Mouse (Mus musculus) testis, adult 2 months (tissue): ENCODE measurements at regions not wholly inside any gene's neighbourhood (a gene's known extent, or its start where the extent isn't known, plus 50 kb on each side); places are given as distances from the start of the nearest gene placed in this dataset.

Source experiments
- CTCF ChIP-seq: fragments of 200-500 bp; IDR thresholded peaks from 2 replicates; pipeline ENCODE4 v1.5.1; 2012; ENCODE audit warnings: low read depth, mild to moderate bottlenecking, inconsistent platforms, low read length, moderate library complexity; ENCODE audit not compliant: control insufficient read depth, insufficient read depth, insufficient replicate concordance
- POLR2A ChIP-seq: fragments of 200-500 bp; IDR thresholded peaks from 2 replicates; pipeline ENCODE4 v1.6.1; 2012; ENCODE audit warnings: low read depth, mild to moderate bottlenecking, inconsistent platforms, low read length, moderate library complexity; ENCODE audit not compliant: control insufficient read depth

DNA sequence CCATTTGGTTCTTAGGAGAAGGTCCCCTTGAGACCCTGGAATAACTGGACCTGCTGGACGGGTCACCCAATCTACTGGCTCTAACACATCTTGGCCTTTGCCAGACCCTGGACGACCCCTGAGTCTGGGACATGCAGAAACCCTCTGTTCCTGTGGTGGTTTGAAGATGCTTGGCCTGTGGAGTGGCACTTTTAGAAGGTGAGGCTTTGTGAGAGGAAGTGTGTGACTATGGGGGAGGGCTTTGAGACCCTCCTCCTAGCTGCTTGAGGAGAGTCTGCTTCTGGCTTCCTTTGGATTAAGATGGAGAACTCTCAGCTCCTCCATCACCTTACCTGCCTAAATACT, 84.9 kb downstream of the Tmem17 start:
- TF ChIP-seq CTCF (no peak), POLR2A (no peak)
